13 mouse cellular contexts compared by ENCODE assay signal in the genomic region with DNA sequence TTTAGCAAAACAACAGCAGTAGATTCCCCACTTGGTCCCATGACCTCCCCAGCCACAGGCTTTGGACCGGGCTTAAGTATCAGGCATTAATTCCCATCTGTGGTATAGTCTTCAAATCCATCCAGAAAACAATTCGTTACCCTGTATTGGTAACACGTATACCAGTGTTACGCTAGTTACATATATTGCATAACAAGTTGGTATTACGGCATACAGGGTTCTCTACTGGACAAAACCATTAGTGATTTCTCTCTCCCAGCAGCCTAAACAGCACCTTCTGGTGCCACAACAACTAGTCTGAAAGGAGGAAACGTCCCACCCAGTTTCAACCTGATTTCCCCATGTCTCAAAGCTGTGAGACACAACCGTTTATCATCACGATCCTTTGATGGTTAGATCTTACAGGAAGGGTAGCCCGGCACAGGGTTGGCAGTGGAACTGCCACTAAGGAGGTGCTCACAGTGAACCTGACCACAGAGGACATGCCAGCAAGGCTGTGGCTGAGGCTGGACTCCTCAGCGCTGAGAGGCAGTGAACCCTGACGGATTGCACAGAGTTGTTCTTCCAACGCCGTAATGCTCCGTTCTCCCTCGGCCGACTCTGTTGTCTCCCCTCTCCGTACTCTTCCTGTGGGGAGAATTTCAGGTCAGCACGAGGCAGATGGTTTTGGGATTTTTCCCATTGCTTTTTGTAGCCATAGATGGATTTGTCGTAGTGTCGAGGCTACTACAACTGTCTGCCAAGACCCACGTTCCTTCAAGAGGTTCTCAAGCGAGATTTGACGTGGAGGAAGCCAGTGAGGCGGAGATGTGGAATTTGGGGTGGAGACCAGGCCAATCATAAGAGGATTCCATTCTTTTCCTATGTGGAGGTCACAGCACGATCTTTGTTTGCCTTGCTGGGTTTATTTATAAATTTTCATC. TPM values are rescaled to one million over a fixed set of nuclear protein-coding genes. Genes with fewer than 3 reads are reported as not detected.
A peak's percentile ranks its signal among the peaks of the same experiment; 100 is the strongest.
DNase-seq lines count a peak whose midpoint lies in the region; ATAC-seq and TF ChIP-seq lines count a peak whose summit lies in the region.
"Had no signal": no experiment of that assay in that cellular context is flagged by ENCODE, and none has a peak within 500 bp of the region (broad histone marks: within the 10 kb centered on the region; RNA-seq: fewer than 3 reads in every experiment).

No protein-coding gene starts in this region.

- TF ChIP-seq CTCF in liver, postnatal 0 days (IDR thresholded peaks at IDR 0.05; ENCODE audit: low read depth), result no peak
- TF ChIP-seq CTCF in intestine, postnatal 0 days (IDR thresholded peaks at IDR 0.05; ENCODE audit: low read depth), result no peak
- TF ChIP-seq CTCF in lung, adult 2 months (IDR thresholded peaks at IDR 0.05; ENCODE audit: insufficient read depth, low read length), result no peak

- H3K27ac ChIP-seq in liver, postnatal 0 days (ENCODE audit: low read depth), result peak overlapping the region; percentile 66
- H3K27ac ChIP-seq in liver, embryonic 12.5 days, result no peak overlapping the region
- H3K27ac ChIP-seq in intestine, postnatal 0 days (ENCODE audit: low read depth, low read length), result no peak overlapping the region
- peak overlapping the region; percentile 20; the same call in 1 of the 2 replicates for H3K27ac ChIP-seq in stomach, embryonic 16.5 days (ENCODE audit: low read length)
- H3K27ac ChIP-seq in forebrain, embryonic 16.5 days (ENCODE audit: low read length), result no peak overlapping the region
- H3K27ac ChIP-seq: forebrain, embryonic 13.5 days; heart, adult 2 months; limb, embryonic 15.5 days had no signal

- H3K4me1 ChIP-seq in liver, postnatal 0 days (ENCODE audit: insufficient read depth), result peaks cover 17% of the 10 kb centered on the region
- no peaks in the 10 kb centered on the region for H3K4me1 ChIP-seq in liver, embryonic 12.5 days
- H3K4me1 ChIP-seq in intestine, postnatal 0 days (replicated peaks; ENCODE audit: control insufficient read depth, insufficient read depth, low read length), result no peaks in the 10 kb centered on the region
- 0 out of 2 replicates have a peak, but pooled peaks cover 2% of the 10 kb centered on the region for H3K4me1 ChIP-seq in lung, adult 2 months (ENCODE audit: control insufficient read depth, insufficient read depth, low read length)
- no peaks in the 10 kb centered on the region for H3K4me1 ChIP-seq in stomach, embryonic 16.5 days (ENCODE audit: control insufficient read depth, insufficient read depth, low read length)
- H3K4me1 ChIP-seq in forebrain, embryonic 16.5 days (replicated peaks; ENCODE audit: control insufficient read depth, insufficient read depth, low read length), result peaks cover 1% of the 10 kb centered on the region
- H3K4me1 ChIP-seq: limb, embryonic 15.5 days had no signal

- ATAC-seq in liver, postnatal 0 days, result peak; percentile 70
- ATAC-seq in liver, embryonic 12.5 days, result no peak
- no peak for ATAC-seq in intestine, postnatal 0 days
- no peak for ATAC-seq in stomach, embryonic 16.5 days (ENCODE audit: insufficient read depth, low FRiP score)
- ATAC-seq in forebrain, embryonic 16.5 days, result no peak
- ATAC-seq: forebrain, embryonic 13.5 days had no signal

- H3K9ac ChIP-seq in liver, postnatal 0 days (replicated peaks), result no peak overlapping the region
- H3K9ac ChIP-seq in liver, embryonic 12.5 days, result no peak overlapping the region
- no peak overlapping the region for H3K9ac ChIP-seq in intestine, postnatal 0 days (ENCODE audit: low read depth, low read length)
- H3K9ac ChIP-seq in stomach, embryonic 16.5 days (ENCODE audit: low read length), result no peak overlapping the region
- H3K9ac ChIP-seq in forebrain, embryonic 16.5 days (replicated peaks; ENCODE audit: low read depth, low read length), result no peak overlapping the region
- H3K9ac ChIP-seq: forebrain, embryonic 13.5 days; limb, embryonic 15.5 days had no signal

- no peaks in the 10 kb centered on the region for H3K27me3 ChIP-seq in liver, postnatal 0 days (ENCODE audit: insufficient read depth, low read length)
- H3K27me3 ChIP-seq in liver, embryonic 12.5 days (replicated peaks), result peaks cover 4% of the 10 kb centered on the region; the same call in 1 of the 2 replicates
- no peaks in the 10 kb centered on the region for H3K27me3 ChIP-seq in intestine, postnatal 0 days (replicated peaks; ENCODE audit: control insufficient read depth, insufficient read depth, low read length)
- no peaks in the 10 kb centered on the region for H3K27me3 ChIP-seq in stomach, embryonic 16.5 days (ENCODE audit: control insufficient read depth, insufficient read depth, low read length)
- H3K27me3 ChIP-seq in forebrain, embryonic 16.5 days (replicated peaks; ENCODE audit: control insufficient read depth, insufficient read depth, low read length), result 0 out of 2 replicates have a peak, but pooled peaks cover 4% of the 10 kb centered on the region

- no peaks in the 10 kb centered on the region for H3K36me3 ChIP-seq in liver, postnatal 0 days (replicated peaks; ENCODE audit: insufficient read depth, low read length)
- no peaks in the 10 kb centered on the region for H3K36me3 ChIP-seq in liver, embryonic 12.5 days
- no peaks in the 10 kb centered on the region for H3K36me3 ChIP-seq in intestine, postnatal 0 days (ENCODE audit: control insufficient read depth, insufficient read depth)
- H3K36me3 ChIP-seq in stomach, embryonic 16.5 days (ENCODE audit: control insufficient read depth, insufficient read depth, low read length), result no peaks in the 10 kb centered on the region
- no peaks in the 10 kb centered on the region for H3K36me3 ChIP-seq in forebrain, embryonic 16.5 days (ENCODE audit: control insufficient read depth, insufficient read depth)
- H3K36me3 ChIP-seq: limb, embryonic 15.5 days had no signal

- no peaks in the 10 kb centered on the region for H3K9me3 ChIP-seq in liver, postnatal 0 days (ENCODE audit: low read length)
- no peaks in the 10 kb centered on the region for H3K9me3 ChIP-seq in liver, embryonic 12.5 days (replicated peaks)
- no peaks in the 10 kb centered on the region for H3K9me3 ChIP-seq in intestine, postnatal 0 days (ENCODE audit: control insufficient read depth)
- H3K9me3 ChIP-seq in stomach, embryonic 16.5 days (replicated peaks; ENCODE audit: control insufficient read depth, low read length), result no peaks in the 10 kb centered on the region
- no peaks in the 10 kb centered on the region for H3K9me3 ChIP-seq in forebrain, embryonic 16.5 days (ENCODE audit: control insufficient read depth, low read length)
- H3K9me3 ChIP-seq: forebrain, embryonic 13.5 days; limb, embryonic 15.5 days had no signal

- 0 out of 2 replicates have a peak overlapping the region, but pooled peaks have one; percentile 11 for H3K4me2 ChIP-seq in liver, postnatal 0 days (ENCODE audit: low read depth, low read length)
- H3K4me2 ChIP-seq in liver, embryonic 12.5 days, result no peak overlapping the region
- H3K4me2 ChIP-seq in intestine, postnatal 0 days (replicated peaks; ENCODE audit: low read depth), result 0 out of 2 replicates have a peak overlapping the region, but pooled peaks have one; percentile 13
- H3K4me2 ChIP-seq in stomach, embryonic 16.5 days (ENCODE audit: low read depth, low read length), result peak overlapping the region; percentile 20; the same call in 1 of the 2 replicates
- no peak overlapping the region for H3K4me2 ChIP-seq in forebrain, embryonic 16.5 days (ENCODE audit: low read length)
- H3K4me2 ChIP-seq: forebrain, embryonic 13.5 days; limb, embryonic 15.5 days had no signal

- DNase-seq in liver, postnatal 0 days, result no peak
- DNase-seq in lung, adult 2 months, result peak; percentile 14
- no peak for DNase-seq in adrenal gland, adult 18-20 months (ENCODE audit: low spot score in 2 of 2)
- DNase-seq in adrenal gland, adult (ENCODE audit: inconsistent age in 2 of 2, low spot score in 1 of 2), result no peak
- DNase-seq: B cell, adult 2 months; embryo, embryonic 11 days; heart, adult 2 months had no signal

- no peak for TF ChIP-seq EP300 in liver, postnatal 0 days (IDR thresholded peaks at IDR 0.05; ENCODE audit: low read depth)

- H3K4me3 ChIP-seq in liver, postnatal 0 days (ENCODE audit: low read depth, low read length), result no peak overlapping the region
- H3K4me3 ChIP-seq in liver, embryonic 12.5 days, result no peak overlapping the region
- no peak overlapping the region for H3K4me3 ChIP-seq in intestine, postnatal 0 days (ENCODE audit: low read depth, low read length)
- no peak overlapping the region for H3K4me3 ChIP-seq in lung, adult 2 months (replicated peaks; ENCODE audit: extremely low read depth, low read depth, low read length)
- H3K4me3 ChIP-seq in stomach, embryonic 16.5 days (replicated peaks; ENCODE audit: low read length), result no peak overlapping the region
- H3K4me3 ChIP-seq in forebrain, embryonic 16.5 days (replicated peaks; ENCODE audit: low read length), result no peak overlapping the region
- H3K4me3 ChIP-seq: forebrain, embryonic 13.5 days; heart, adult 2 months; limb, embryonic 15.5 days had no signal

- WGBS in liver, postnatal 0 days (ENCODE audit: insufficient replicate concordance), result 74% methylated on average over 25 of the region's 25 CpGs
- WGBS in liver, embryonic 12.5 days (ENCODE audit: insufficient replicate concordance), result 73% methylated on average over 25 of the region's 25 CpGs
- 71% methylated on average over 25 of the region's 25 CpGs for WGBS in intestine, postnatal 0 days
- whole genome bisulfite sequencing in lung, adult 2 months, result 59% methylated on average over 25 of the region's 25 CpGs
- 60% methylated on average over 25 of the region's 25 CpGs for WGBS in stomach, embryonic 16.5 days
- 85% methylated on average over 25 of the region's 25 CpGs for WGBS in forebrain, embryonic 16.5 days

- TF ChIP-seq POLR2A in lung, adult 2 months (IDR thresholded peaks at IDR 0.05; ENCODE audit: borderline replicate concordance, extremely low read depth, low read depth, low read length), result no peak

RNA-seq across cellular contexts. Expression of gene Mtif3, which starts 10.5 kb away (rescaled TPM):
- polyA plus RNA-seq in liver, postnatal 0 days (2015; fragmentation: Nextera tagmentation; extraction: Ambion mirVana), result 12.5 and 12.7 TPM in 2 replicates
- polyA plus RNA-seq in liver, embryonic 12.5 days (2016; fragmentation: Nextera tagmentation; extraction: Ambion mirVana), result 14.9 and 16.5 TPM in 2 replicates
- polyA plus RNA-seq in intestine, postnatal 0 days (2015; fragmentation: Nextera tagmentation; extraction: Ambion mirVana), result 29.9 and 32.3 TPM in 2 replicates
- polyA plus RNA-seq in lung, adult 2 months (2012; rRNA removed), result 7.8 and 8.6 TPM in 2 replicates
- 24.3 and 29.0 TPM in 2 replicates for polyA plus RNA-seq in stomach, embryonic 16.5 days (2015; fragmentation: Nextera tagmentation; extraction: Ambion mirVana)
- 10 to 100 TPM; 23.5 to 31.9 TPM for total RNA-seq in adrenal gland, adult 18-20 months (2021)
- polyA plus RNA-seq in forebrain, embryonic 16.5 days (2015; fragmentation: Nextera tagmentation; extraction: Ambion mirVana), result 28.7 and 31.6 TPM in 2 replicates

RNA-seq across cellular contexts. Expression of gene Gtf3a, which starts 25.7 kb away (rescaled TPM):
- polyA plus RNA-seq in liver, postnatal 0 days (2015; fragmentation: Nextera tagmentation; extraction: Ambion mirVana), result 31.6 and 33.5 TPM in 2 replicates
- 95.1 and 95.7 TPM in 2 replicates for polyA plus RNA-seq in liver, embryonic 12.5 days (2016; fragmentation: Nextera tagmentation; extraction: Ambion mirVana)
- 64.9 and 66.6 TPM in 2 replicates for polyA plus RNA-seq in intestine, postnatal 0 days (2015; fragmentation: Nextera tagmentation; extraction: Ambion mirVana)
- polyA plus RNA-seq in lung, adult 2 months (2012; rRNA removed), result 35.2 and 52.8 TPM in 2 replicates
- 102 and 109 TPM in 2 replicates for polyA plus RNA-seq in stomach, embryonic 16.5 days (2015; fragmentation: Nextera tagmentation; extraction: Ambion mirVana)
- 10 to 100 TPM; 21.6 to 30.5 TPM for total RNA-seq in adrenal gland, adult 18-20 months (2021)
- 118 and 123 TPM in 2 replicates for polyA plus RNA-seq in forebrain, embryonic 16.5 days (2015; fragmentation: Nextera tagmentation; extraction: Ambion mirVana)

Comparison
In these comparisons a context has a peak if more than half of its experiments do, and no peak if none do; other contexts are left out.
1. H3K27ac ChIP-seq: peak in liver, postnatal 0 days (single experiment) and stomach, embryonic 16.5 days (single experiment); none in liver, embryonic 12.5 days (single experiment), intestine, postnatal 0 days (single experiment) and forebrain, embryonic 16.5 days (single experiment).
2. H3K4me2 ChIP-seq: peak in liver, postnatal 0 days (single experiment), intestine, postnatal 0 days (single experiment) and stomach, embryonic 16.5 days (single experiment); none in liver, embryonic 12.5 days (single experiment) and forebrain, embryonic 16.5 days (single experiment).